Mouse (Mus musculus) liver (tissue): Measurements from ENCODE around the gene Srp9.

Experiments
- DNase-seq: peaks from one replicate; pipeline ENCODE4 v3.0.0-alpha.2; 2020; ENCODE audit warnings: mixed read lengths

Gene Srp9

GRCm38 (mm10) chr1:182124506-182124905, at the start of gene Srp9:
TSS of gene Srp9 (plus strand) at chr1:182124737.
- peak; percentile 99 for DNase-seq

- peak; percentile 43 for DNase-seq
These were observed 42.7 kb upstream of the Srp9 start for GRCm38 (mm10) chr1:182081744-182082419.

GRCm38 (mm10) chr1:182083459-182083858, 41.1 kb upstream of the Srp9 start:
- DNase-seq, result no peak

- DNase-seq, result no peak
These were observed 37.8 kb upstream of the Srp9 start for GRCm38 (mm10) chr1:182086759-182087158.

- no peak for DNase-seq
These were observed 37.2 kb upstream of the Srp9 start for GRCm38 (mm10) chr1:182087351-182087750.

GRCm38 (mm10) chr1:182087753-182088633, 36.5 kb upstream of the Srp9 start:
- no peak for DNase-seq

GRCm38 (mm10) chr1:182088844-182089418, 35.6 kb upstream of the Srp9 start:
- no peak for DNase-seq

GRCm38 (mm10) chr1:182089600-182090297, 34.8 kb upstream of the Srp9 start:
- no peak for DNase-seq

- no peak for DNase-seq
These were observed 34.2 kb upstream of the Srp9 start for GRCm38 (mm10) chr1:182090298-182090677.

GRCm38 (mm10) chr1:182091261-182091660, 33.3 kb upstream of the Srp9 start:
- no peak for DNase-seq

- DNase-seq, result no peak
These were observed 32.7 kb upstream of the Srp9 start for GRCm38 (mm10) chr1:182091746-182092412.

- DNase-seq, result no peak
These were observed 32.1 kb upstream of the Srp9 start for GRCm38 (mm10) chr1:182092413-182092800.

GRCm38 (mm10) chr1:182093407-182093806, 31.1 kb upstream of the Srp9 start:
- no peak for DNase-seq

- no peak for DNase-seq
These were observed 29.9 kb upstream of the Srp9 start for GRCm38 (mm10) chr1:182094473-182095136.

GRCm38 (mm10) chr1:182095240-182095741, 29.2 kb upstream of the Srp9 start:
- peak; percentile 45 for DNase-seq

- DNase-seq, result no peak
These were observed 27.8 kb upstream of the Srp9 start for GRCm38 (mm10) chr1:182096707-182097106.

GRCm38 (mm10) chr1:182099062-182099461, 25.5 kb upstream of the Srp9 start:
- no peak for DNase-seq

GRCm38 (mm10) chr1:182100403-182100802, 24.1 kb upstream of the Srp9 start:
- DNase-seq, result no peak

- DNase-seq, result no peak
These were observed 23.1 kb upstream of the Srp9 start for GRCm38 (mm10) chr1:182101468-182101867.

GRCm38 (mm10) chr1:182102706-182103105, 21.8 kb upstream of the Srp9 start:
- no peak for DNase-seq

- no peak for DNase-seq
These were observed 21.1 kb upstream of the Srp9 start for GRCm38 (mm10) chr1:182103436-182103835.

GRCm38 (mm10) chr1:182105023-182105422, 19.5 kb upstream of the Srp9 start:
- no peak for DNase-seq
